Mouse (Mus musculus) forelimb bud, embryonic 11.5 days (tissue): ENCODE measurements at regions not wholly inside any gene's neighbourhood (a gene's known extent, or its start where the extent isn't known, plus 50 kb on each side); places are given as distances from the start of the nearest gene placed in this dataset.
"Not testable (repeated sequence)": the region's sequence is repeated elsewhere in the genome, so short reads cannot be mapped to it uniquely, and the experiment has no call there.

Experiments
- DNase-seq: peaks from one replicate; pipeline ENCODE4 v3.0.0-alpha.2; 2012; ENCODE audit warnings: low read depth, low spot score

GRCm38 (mm10) chr7:61615156-61615555, 731.2 kb upstream of the Ndn start:
- DNase-seq = no peak

DNA sequence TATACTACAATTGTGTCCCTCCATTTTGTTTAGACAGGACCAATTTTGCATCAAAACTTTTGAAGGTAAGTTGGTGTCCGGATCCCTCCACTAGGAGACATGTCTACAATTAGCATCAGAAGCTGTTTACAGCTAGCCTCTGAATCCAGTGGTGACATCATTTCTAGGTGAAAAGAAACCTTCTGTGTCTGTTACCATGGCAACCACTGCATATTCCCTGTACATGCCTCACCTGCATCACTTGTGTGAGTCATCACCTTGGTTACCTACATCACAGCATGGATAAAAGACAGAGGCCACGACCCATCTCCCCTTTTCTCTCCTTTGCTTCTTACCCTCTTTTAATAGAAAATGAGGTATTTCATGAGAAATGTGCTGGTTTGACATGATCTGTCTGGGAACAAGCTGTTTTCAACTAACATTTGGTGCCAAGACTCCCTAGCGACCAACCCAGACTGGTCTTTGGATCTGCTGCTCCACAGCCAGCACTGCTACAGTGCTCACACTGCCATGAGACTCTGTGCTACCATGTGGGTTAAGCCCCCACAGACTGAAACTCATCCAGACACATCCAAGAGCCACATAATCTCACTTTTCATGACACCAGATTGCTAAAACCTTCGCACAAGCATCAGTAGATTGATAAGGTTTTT, 701.4 kb upstream of the Ndn start:
- DNase-seq = no peak

DNA sequence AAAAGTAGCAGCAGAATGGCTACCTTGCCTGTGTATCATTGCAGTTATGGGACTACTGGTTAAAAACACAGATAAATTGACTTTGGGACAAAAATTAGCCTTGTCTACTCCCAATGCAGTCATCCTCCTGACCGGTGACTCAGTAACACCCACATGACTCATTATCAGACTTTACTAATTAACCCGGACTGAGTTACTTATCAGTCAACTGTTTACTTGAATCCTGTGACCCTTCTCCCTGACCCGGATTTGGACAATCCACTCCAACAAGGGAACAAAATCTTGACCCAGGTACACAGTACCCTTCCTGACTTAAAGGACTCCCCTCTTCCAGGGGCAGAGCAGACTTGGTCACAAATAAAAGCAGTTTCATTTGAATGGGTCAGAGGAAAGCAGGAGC, 688.3 kb upstream of the Ndn start:
- no peak for DNase-seq

GRCm38 (mm10) chr7:61683080-61683479, 663.3 kb upstream of the Ndn start:
- DNase-seq = no peak

DNA sequence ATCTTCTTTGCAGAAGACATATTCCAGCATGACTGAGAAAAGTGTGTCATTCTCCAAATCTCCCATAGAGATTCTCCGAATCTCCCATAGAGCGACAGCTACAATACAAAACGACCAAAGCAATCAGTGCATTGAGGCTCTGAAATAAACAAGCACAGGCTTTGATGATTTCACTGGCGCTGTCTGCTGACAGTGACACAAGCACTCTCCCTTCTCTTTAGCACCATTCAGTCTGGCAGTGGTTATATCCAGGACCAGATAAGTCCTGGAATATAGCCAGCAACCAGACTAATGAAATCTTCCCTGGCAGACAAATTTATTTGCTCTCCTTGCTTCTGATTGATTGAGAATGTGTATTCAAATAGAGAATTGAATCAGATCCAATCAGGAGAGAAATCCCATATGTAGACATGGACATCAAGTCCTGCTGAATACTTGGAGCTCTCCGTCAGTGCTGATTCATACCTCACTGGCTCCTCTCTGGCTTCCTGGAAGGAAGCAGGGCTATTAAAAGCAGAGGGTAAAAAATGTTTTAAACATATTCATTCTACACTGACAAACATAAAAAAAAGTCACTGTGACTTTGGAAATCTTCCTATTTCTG, 661.2 kb upstream of the Ndn start:
- DNase-seq = no peak

DNA sequence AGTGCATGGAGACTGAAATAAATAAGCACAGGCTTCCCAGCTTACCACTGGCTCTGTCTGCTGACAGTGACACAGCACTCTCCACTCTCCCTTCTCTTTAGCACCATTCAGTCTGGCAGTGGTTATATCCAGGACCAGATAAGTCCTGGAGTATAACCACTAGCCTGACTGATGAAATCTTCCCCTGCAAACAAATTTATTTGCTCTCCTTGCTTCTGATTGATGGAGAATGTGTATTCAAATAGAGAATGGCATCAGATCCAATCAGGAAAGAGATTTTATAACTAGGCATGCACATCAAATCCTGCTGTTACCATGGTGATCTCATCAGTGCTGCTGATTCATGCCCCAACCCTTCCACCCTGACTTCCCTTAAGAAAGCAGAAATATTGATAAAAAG, 620.2 kb upstream of the Ndn start:
- DNase-seq = no peak

DNA sequence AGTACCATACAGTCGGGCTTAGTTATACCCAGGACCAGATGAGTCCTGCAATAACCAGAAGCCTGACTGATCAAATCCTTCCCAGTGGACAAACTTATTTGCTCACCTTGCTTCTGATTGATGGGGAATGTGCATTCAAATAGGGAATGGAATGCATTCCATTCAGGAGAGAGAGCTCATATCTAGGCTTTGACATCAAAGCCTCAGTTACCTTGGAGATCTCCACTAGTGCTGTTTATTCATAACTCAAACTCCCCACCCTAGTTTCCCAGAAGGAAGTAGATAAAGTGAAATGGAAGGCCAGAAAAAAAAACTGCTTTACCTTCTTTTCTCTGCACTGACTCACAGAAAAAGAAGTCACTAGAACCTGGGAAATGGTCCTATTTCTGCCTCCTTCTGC, 608.9 kb upstream of the Ndn start:
- DNase-seq = no peak

- DNase-seq = not testable (repeated sequence)
Measured at GRCm38 (mm10) chr7:61739336-61739735, 607.0 kb upstream of the Ndn start.

DNA sequence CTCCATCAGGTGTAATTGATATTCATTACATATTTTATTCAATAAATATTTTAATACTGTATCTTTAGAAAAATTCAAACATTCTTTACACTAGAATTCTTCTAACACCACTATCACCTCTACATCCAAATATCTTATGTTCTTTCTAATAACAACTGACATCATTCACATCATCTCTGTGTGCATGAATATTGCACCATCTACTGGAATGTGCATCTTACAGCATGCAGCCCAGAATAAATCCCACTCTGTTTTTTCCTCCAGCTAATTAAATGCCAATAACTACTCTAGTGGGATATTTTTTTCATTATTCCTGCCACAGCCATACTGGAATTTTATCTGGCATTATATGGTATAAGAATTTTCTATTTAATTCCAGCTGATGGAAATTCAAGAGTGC, 576.5 kb upstream of the Ndn start:
- DNase-seq = no peak

DNA sequence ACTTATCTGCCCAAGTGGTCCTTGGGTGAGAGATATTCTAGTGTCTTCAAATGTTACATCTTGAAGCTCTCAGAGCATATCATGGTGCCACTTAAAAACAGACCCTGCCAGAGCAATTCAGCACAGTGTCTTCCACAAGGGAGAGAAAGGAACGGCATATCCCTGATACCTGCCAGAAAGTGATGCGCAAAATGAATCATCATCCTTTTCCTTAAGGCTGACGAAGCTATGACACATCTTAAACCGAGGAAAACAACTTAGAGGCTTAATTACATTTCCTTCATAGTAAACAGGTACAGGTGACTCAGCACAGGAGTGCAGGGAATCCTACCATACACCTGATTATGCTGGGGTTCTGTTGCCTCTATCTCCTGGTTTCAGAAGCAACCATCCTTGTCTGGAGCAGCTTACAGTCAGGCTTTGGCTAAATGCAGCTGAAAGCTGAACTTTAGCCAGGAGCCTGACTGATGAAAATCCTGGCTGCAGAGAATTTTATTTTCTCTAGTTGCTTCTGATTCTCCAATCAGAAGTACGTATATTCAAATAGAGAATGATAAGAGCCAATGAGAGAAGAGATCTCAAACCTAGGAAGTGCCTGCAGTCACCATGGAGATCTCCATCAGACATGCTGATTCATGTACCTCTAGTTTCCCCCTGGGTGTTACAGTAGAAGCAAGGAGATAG, 556.1 kb upstream of the Ndn start:
- no peak for DNase-seq

DNA sequence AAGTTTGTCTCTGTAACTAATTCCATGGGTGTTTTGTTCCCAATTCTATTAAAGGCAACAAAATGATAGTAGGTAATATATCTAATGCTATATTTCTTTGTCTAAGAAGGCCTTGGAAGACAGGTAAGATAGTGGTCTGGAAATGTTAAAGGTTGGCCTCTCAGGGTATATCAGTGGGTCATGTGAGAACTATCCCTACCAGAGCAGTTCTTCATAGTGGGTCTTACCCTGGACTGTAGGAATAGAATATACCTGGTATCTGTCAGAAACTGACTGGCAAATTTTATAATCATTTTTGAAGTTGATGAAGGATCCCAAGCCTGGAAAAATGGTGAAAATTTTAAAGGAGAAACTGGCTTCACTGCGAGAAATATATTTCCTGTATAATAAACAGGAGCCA, 509.5 kb upstream of the Ndn start:
- DNase-seq = no peak

DNA sequence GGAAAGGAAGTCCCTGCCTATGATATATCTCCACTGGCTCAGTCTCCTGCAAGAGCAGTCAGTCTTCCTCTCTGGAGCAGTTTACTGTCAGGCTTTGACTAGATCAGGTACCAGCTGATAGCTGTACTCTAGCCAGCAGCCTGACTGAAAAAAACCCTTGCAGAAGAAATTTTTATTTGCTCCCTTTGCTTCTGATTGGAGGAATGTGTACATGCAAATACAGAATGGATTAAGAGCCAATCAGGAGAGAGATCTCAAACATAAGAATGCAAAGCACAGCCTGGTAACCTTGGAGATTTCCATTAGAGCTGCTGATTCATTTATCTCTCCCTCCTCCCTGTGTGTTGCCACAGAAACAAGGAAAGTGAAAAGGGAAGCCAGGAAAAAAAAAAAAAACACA, 509.1 kb upstream of the Ndn start:
- DNase-seq = peak; percentile 4

DNA sequence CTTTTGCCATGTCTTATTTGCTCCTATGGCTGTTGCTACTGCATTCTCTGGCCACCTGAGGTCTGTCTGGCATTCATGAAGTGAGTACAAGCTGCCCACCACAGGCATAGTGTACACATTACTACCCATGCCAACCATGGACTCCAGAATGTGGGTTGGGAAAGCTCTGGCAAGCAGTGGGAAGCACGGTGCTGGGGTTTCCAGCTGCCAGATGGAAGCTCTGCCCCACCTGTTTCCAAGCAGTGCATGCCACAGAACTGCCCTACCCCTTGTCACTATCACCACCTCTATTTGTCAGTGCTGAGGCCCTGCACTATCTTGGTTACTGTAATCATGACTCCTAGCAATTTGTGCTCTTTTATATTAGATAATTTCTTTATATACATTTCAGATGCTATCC, 494.4 kb upstream of the Ndn start:
- DNase-seq = no peak

DNA sequence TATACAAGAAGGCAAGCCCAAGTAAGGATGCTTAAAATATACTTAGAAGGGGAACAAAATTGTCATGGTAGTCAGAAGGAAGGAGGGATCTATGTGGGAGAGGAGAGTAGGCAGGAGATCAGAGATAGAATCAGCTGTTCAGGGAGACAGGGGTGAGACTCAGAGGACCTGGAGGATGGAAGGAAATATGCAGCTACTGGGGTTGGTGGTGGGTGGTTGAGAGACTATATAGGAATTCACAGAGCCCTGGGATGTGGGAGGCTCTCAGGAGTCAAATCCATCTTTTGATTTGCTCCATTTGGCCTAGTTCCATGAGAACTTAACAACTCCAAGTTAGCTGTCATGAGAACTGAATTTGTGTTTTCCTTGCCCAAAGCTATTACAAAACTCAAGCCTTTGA, 481.9 kb upstream of the Ndn start:
- no peak for DNase-seq

GRCm38 (mm10) chr7:61866376-61866775, 480.0 kb upstream of the Ndn start:
- no peak for DNase-seq

DNA sequence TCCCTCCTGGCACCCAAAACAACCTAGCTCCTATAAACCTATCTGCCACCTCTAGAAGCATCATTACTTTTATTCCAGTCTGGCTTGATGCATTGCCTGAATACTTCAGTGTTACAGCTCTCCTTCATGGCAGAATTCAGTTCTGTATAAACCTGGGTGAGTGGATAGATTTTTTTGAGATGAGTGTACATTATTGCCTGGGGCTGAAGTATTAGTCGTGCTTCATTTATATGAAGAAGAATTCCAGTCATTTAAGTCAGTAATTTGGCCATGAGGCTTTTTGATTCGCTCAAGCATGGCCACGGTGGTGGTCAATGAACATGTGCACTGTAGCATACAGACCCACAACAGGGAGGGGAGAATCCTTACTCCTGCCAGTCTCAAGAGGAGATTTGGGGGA, 470.1 kb upstream of the Ndn start:
- no peak for DNase-seq

GRCm38 (mm10) chr7:61877311-61878065, 468.9 kb upstream of the Ndn start:
- DNase-seq = peak; percentile 3

DNA sequence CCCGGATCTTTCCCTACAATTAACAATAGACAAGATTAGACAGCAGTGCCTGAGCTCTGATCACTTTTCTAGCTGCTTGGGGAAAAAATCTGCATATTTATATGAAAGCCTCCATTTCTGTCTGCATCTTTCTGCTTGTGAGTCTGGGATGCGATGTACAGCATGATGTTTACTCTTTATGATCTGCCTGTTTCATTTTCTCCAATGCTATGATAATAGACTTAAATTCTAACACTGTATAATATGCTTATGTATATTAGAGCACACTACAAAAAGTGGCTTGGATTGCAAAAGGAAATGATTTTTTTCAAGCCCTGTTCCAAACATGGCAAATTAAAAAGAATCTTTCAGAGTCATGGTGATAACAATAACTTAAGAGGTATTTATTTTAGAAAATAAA, 468.3 kb upstream of the Ndn start:
- DNase-seq = no peak

- no peak for DNase-seq
Measured at GRCm38 (mm10) chr7:61878585-61878984, 467.8 kb upstream of the Ndn start.
